Mouse (Mus musculus): ENCODE data around the gene Pcnx2.

- TF ChIP-seq CTCF (IDR thresholded peaks at IDR 0.05; ENCODE audit: extremely low read depth, insufficient read depth, low read length) (no peak), POLR2A (IDR thresholded peaks at IDR 0.05; ENCODE audit: extremely low read depth, insufficient read depth, low read length) (no peak)
These were observed 28.4 kb downstream of the Pcnx2 start for GRCm38 (mm10) chr8:125869739-125870138.
